Mouse (Mus musculus) lung, adult 2 months (tissue): ENCODE measurements around the gene Gm49405. TPM values are rescaled to one million over a fixed set of nuclear protein-coding genes. Genes with fewer than 3 reads are reported as not detected.
A peak's percentile ranks its signal among the peaks of the same experiment; 100 is the strongest.
"Not testable (repeated sequence)": the region's sequence is repeated elsewhere in the genome, so short reads cannot be mapped to it uniquely, and the experiment has no call there.

Source experiments
- DNase-seq: peaks from one replicate; pipeline ENCODE4 v3.0.0; 2022
- H3K4me1 ChIP-seq: fragments of 200-500 bp; 2 replicates; pipeline ENCODE4 v1.6.1; 2011; ENCODE audit warnings: low read length; ENCODE audit not compliant: control insufficient read depth, insufficient read depth
- H3K4me3 ChIP-seq: fragments of 200-500 bp; replicated peaks from 2 replicates; pipeline ENCODE3; 2011; ENCODE audit warnings: low read depth, mild to moderate bottlenecking, control low read depth, low read length; ENCODE audit errors: extremely low read depth
- CTCF ChIP-seq: fragments of 200-500 bp; IDR thresholded peaks from 2 replicates; pipeline ENCODE4 v1.5.1; 2011; ENCODE audit warnings: mild to moderate bottlenecking, low read length, control low read depth; ENCODE audit not compliant: insufficient read depth
- POLR2A ChIP-seq: fragments of 200-500 bp; IDR thresholded peaks from 2 replicates; pipeline ENCODE4 v1.6.1; 2011; ENCODE audit warnings: low read depth, mild to moderate bottlenecking, control low read depth, low read length, borderline replicate concordance; ENCODE audit errors: extremely low read depth
- WGBS: fragments of 180-500 bp; shearing (Covaris S2); methylation state at CpG from one replicate; pipeline ENCODE4 v1.1.7; 2018; 5-methylcytosine and 5-hydroxymethylcytosine counted together
- polyA plus RNA-seq: library from polyadenylated mRNA; depleted of rRNA; stranded (reverse); fragments of >200 nt; gene quantifications from 2 replicates; pipeline ENCODE4 v1.2.3, GENCODE M21; 2012

Gene Gm49405
- polyA plus RNA-seq, 1 experiment, result 1.8 TPM

GRCm38 (mm10) chr19:3962469-3962868 lies 38.0 kb upstream of the Gm49405 start:
- TF ChIP-seq POLR2A (no peak), CTCF (no peak)
- WGBS, result 18% methylated on average over 2 of the region's 2 CpGs

GRCm38 (mm10) chr19:3964030-3964429 lies 36.4 kb upstream of the Gm49405 start:
- DNase-seq, result no peak
- no peak overlapping the region for H3K4me3 ChIP-seq
- TF ChIP-seq POLR2A, result no peak
- TF ChIP-seq CTCF, result no peak
- 72% methylated on average over 4 of the region's 4 CpGs for WGBS
- no peaks in the 10 kb centered on the region for H3K4me1 ChIP-seq

More at GRCm38 (mm10) chr19:3962469-3962868, 38.0 kb upstream of the Gm49405 start:
- H3K4me3 ChIP-seq, result no peak overlapping the region
- DNase-seq, result no peak
- H3K4me1 ChIP-seq, result no peaks in the 10 kb centered on the region

- H3K4me3 ChIP-seq, result no peak overlapping the region
- no peak for DNase-seq
- no peaks in the 10 kb centered on the region for H3K4me1 ChIP-seq
- WGBS, result 67% methylated on average over 11 of the region's 11 CpGs
- no peak for TF ChIP-seq CTCF
- TF ChIP-seq POLR2A, result no peak
Measured at GRCm38 (mm10) chr19:3966330-3967075, 33.9 kb upstream of the Gm49405 start.

GRCm38 (mm10) chr19:3967258-3967657 lies 33.2 kb upstream of the Gm49405 start:
- DNase-seq, result no peak
- WGBS, result 54% methylated on average over 3 of the region's 3 CpGs
- no peak overlapping the region for H3K4me3 ChIP-seq
- no peaks in the 10 kb centered on the region for H3K4me1 ChIP-seq
- no peak for TF ChIP-seq POLR2A
- TF ChIP-seq CTCF, result no peak

GRCm38 (mm10) chr19:3972229-3972628 lies 28.2 kb upstream of the Gm49405 start, which contains the start of gene Aldh3b2:
Aldh3b2 (plus strand) TSS chr19:3972328.
- DNase-seq, result no peak
- WGBS, result 38% methylated on average over 9 of the region's 9 CpGs
- H3K4me3 ChIP-seq, result no peak within 1 kb of the TSS
- H3K4me1 ChIP-seq, result no peaks in the 10 kb centered on the region
- TF ChIP-seq CTCF (no peak), POLR2A (no peak)

- not testable (repeated sequence) for H3K4me3 ChIP-seq, DNase-seq, H3K4me1 ChIP-seq
- WGBS, result 83% methylated on average over 6 of the region's 6 CpGs
Measured at GRCm38 (mm10) chr19:3974608-3975007, 25.8 kb upstream of the Gm49405 start.

- Histone ChIP-seq H3K4me1 (no peaks in the 10 kb centered on the region), H3K4me3 (no peak overlapping the region)
- WGBS, result 67% methylated on average over 2 of the region's 2 CpGs
- TF ChIP-seq POLR2A (no peak), CTCF (no peak)
- no peak for DNase-seq
Measured at GRCm38 (mm10) chr19:3975866-3976265, 24.6 kb upstream of the Gm49405 start.

GRCm38 (mm10) chr19:3980309-3980708 lies 20.1 kb upstream of the Gm49405 start:
- TF ChIP-seq POLR2A, result no peak
- peak; percentile 64 for TF ChIP-seq CTCF
- peak; percentile 69 for DNase-seq
- 7% methylated on average over 4 of the region's 4 CpGs for WGBS
- peaks cover 3% of the 10 kb centered on the region for H3K4me1 ChIP-seq
- no peak overlapping the region for H3K4me3 ChIP-seq

GRCm38 (mm10) chr19:3980917-3981316 lies 19.5 kb upstream of the Gm49405 start:
- TF ChIP-seq POLR2A (no peak), CTCF (no peak)
- 78% methylated on average over 9 of the region's 9 CpGs for WGBS
- H3K4me1 ChIP-seq, result peaks cover 3% of the 10 kb centered on the region
- H3K4me3 ChIP-seq, result no peak overlapping the region
- no peak for DNase-seq

GRCm38 (mm10) chr19:3983527-3984200 lies 16.8 kb upstream of the Gm49405 start:
- TF ChIP-seq CTCF (no peak), POLR2A (no peak)
- DNase-seq, result no peak
- Histone ChIP-seq H3K4me1 (peaks cover 6% of the 10 kb centered on the region), H3K4me3 (no peak overlapping the region)
- 79% methylated on average over 9 of the region's 9 CpGs for WGBS
